Mouse (Mus musculus): Measurements from ENCODE around the gene Sbsn.
"Not testable (repeated sequence)": the region's sequence is repeated elsewhere in the genome, so short reads cannot be mapped to it uniquely, and the experiment has no call there.

- TF ChIP-seq CTCF, EP300 (IDR thresholded peaks at IDR 0.05; ENCODE audit: low read depth): not testable (repeated sequence)
Observed at GRCm38 (mm10) chr7:30743617-30744016, 7.7 kb upstream of the Sbsn start, which contains the start of gene Gapdhs.

Data from liver, postnatal 0 days (tissue).